Comparison of ENCODE assay signal across 25 mouse cellular contexts in genomic region chr5:130056303-130056702, GRCm38 (mm10).
"Had no signal": no experiment of that assay in that cellular context is flagged by ENCODE, and none has a peak within 500 bp of the region (broad histone marks: within the 10 kb centered on the region; RNA-seq: fewer than 3 reads in every experiment).

No protein-coding gene starts in this region.

- H3K9me3 ChIP-seq: heart, embryonic 13.5 days; heart, embryonic 15.5 days; hindbrain, embryonic 12.5 days; hindbrain, embryonic 15.5 days; kidney, embryonic 15.5 days; limb, embryonic 13.5 days had no signal

- H3K27ac ChIP-seq: heart, adult 2 months; heart, embryonic 13.5 days; heart, embryonic 15.5 days; hindbrain, embryonic 12.5 days; hindbrain, embryonic 15.5 days; hindbrain, postnatal 0 days; kidney, embryonic 15.5 days; kidney, postnatal 0 days; limb, embryonic 13.5 days had no signal

- H3K4me2 ChIP-seq: heart, embryonic 11.5 days; heart, embryonic 13.5 days; heart, embryonic 15.5 days; hindbrain, embryonic 12.5 days; hindbrain, embryonic 15.5 days; kidney, embryonic 15.5 days; limb, embryonic 13.5 days had no signal

- ATAC-seq: forebrain, postnatal 0 days; hindbrain, postnatal 0 days; intestine, embryonic 16.5 days had no signal

- DNase-seq: forebrain, postnatal 0 days; gastrocnemius, postnatal 14 days; gastrocnemius, postnatal 36 days; heart, adult 11 months; heart, adult 2 months; heart, postnatal 14 days; heart, postnatal 36 days; kidney, adult 11 months; kidney, adult 2 months; kidney, adult 9 months; kidney, postnatal 14 days; kidney, postnatal 36 days; layer of hippocampus, adult 9-11 months; layer of hippocampus, postnatal 36 days; left cerebral cortex, postnatal 4 days had no signal

- H3K4me1 ChIP-seq: hindbrain, embryonic 12.5 days; hindbrain, embryonic 15.5 days; limb, embryonic 13.5 days had no signal

- H3K27me3 ChIP-seq: hindbrain, embryonic 12.5 days; hindbrain, embryonic 15.5 days; kidney, embryonic 15.5 days; limb, embryonic 13.5 days had no signal

- H3K9ac ChIP-seq: forebrain, postnatal 0 days; heart, embryonic 13.5 days; heart, embryonic 15.5 days; hindbrain, embryonic 12.5 days; hindbrain, embryonic 15.5 days; kidney, embryonic 15.5 days; limb, embryonic 13.5 days had no signal

- H3K4me3 ChIP-seq: heart, adult 2 months; heart, embryonic 13.5 days; heart, embryonic 15.5 days; hindbrain, embryonic 12.5 days; hindbrain, embryonic 15.5 days; kidney, embryonic 15.5 days; limb, embryonic 13.5 days had no signal
